Mouse (Mus musculus) mesoderm, embryonic 11.5 days (tissue): ENCODE measurements around the gene Ptpn11.
"Not testable (repeated sequence)": the region's sequence is repeated elsewhere in the genome, so short reads cannot be mapped to it uniquely, and the experiment has no call there.

Source experiments
- DNase-seq: peaks from one replicate; pipeline ENCODE4 v3.0.0-alpha.2; 2012; ENCODE audit warnings: low read depth, low spot score

Ptpn11 gene

GRCm38 (mm10) chr5:121190836-121191583, at the start of gene Ptpn11:
Gene Ptpn11, minus strand, starts transcription at chr5:121191397.
- peak; percentile 84 for DNase-seq

GRCm38 (mm10) chr5:121239846-121240245, 48.6 kb upstream of the Ptpn11 start:
- DNase-seq: no peak

GRCm38 (mm10) chr5:121238208-121238607, 47.0 kb upstream of the Ptpn11 start:
- no peak for DNase-seq

- DNase-seq: no peak
Observed at GRCm38 (mm10) chr5:121236171-121236570, 45.0 kb upstream of the Ptpn11 start.

- no peak for DNase-seq
Observed at GRCm38 (mm10) chr5:121233726-121234125, 42.5 kb upstream of the Ptpn11 start.

- DNase-seq: no peak
Observed at GRCm38 (mm10) chr5:121232789-121233188, 41.6 kb upstream of the Ptpn11 start.

GRCm38 (mm10) chr5:121230811-121231210, 39.6 kb upstream of the Ptpn11 start:
- no peak for DNase-seq

GRCm38 (mm10) chr5:121229182-121229581, 38.0 kb upstream of the Ptpn11 start:
- no peak for DNase-seq

GRCm38 (mm10) chr5:121227330-121227729, 36.1 kb upstream of the Ptpn11 start:
- not testable (repeated sequence) for DNase-seq

GRCm38 (mm10) chr5:121226845-121227244, 35.6 kb upstream of the Ptpn11 start:
- no peak for DNase-seq

- no peak for DNase-seq
Observed at GRCm38 (mm10) chr5:121226406-121226805, 35.2 kb upstream of the Ptpn11 start.

GRCm38 (mm10) chr5:121225854-121226253, 34.7 kb upstream of the Ptpn11 start:
- DNase-seq: no peak

GRCm38 (mm10) chr5:121224856-121225255, 33.7 kb upstream of the Ptpn11 start:
- DNase-seq: no peak

GRCm38 (mm10) chr5:121224020-121224419, 32.8 kb upstream of the Ptpn11 start:
- DNase-seq: not testable (repeated sequence)

GRCm38 (mm10) chr5:121221328-121221850, 30.2 kb upstream of the Ptpn11 start:
- DNase-seq: no peak

GRCm38 (mm10) chr5:121220732-121221301, 29.6 kb upstream of the Ptpn11 start:
- DNase-seq: no peak

- peak; percentile 96 for DNase-seq
Observed at GRCm38 (mm10) chr5:121219980-121220731, 29.0 kb upstream of the Ptpn11 start, which contains the start of gene Hectd4. Gene Hectd4, plus strand, starts transcription at chr5:121220219.

- no peak for DNase-seq
Observed at GRCm38 (mm10) chr5:121219190-121219589, 28.0 kb upstream of the Ptpn11 start.

GRCm38 (mm10) chr5:121217313-121217634, 26.1 kb upstream of the Ptpn11 start:
- no peak for DNase-seq

GRCm38 (mm10) chr5:121216584-121217312, 25.6 kb upstream of the Ptpn11 start:
- DNase-seq: not testable (repeated sequence)

- DNase-seq: no peak
Observed at GRCm38 (mm10) chr5:121216126-121216446, 24.9 kb upstream of the Ptpn11 start.
